Mouse (Mus musculus) heart, adult 2 months (tissue): ENCODE results near the gene Atic. TPM values are rescaled to one million over a fixed set of nuclear protein-coding genes. Genes with fewer than 3 reads are reported as not detected.
A peak's percentile ranks its signal among the peaks of the same experiment; 100 is the strongest.

Source experiments
- DNase-seq, 2 experiments: peaks; one replicate each; pipeline ENCODE4 v3.0.0; 2021
- H3K27ac ChIP-seq: fragments of 200-600 bp; 2 replicates; pipeline ENCODE4 v1.8.1; 2022
- H3K27me3 ChIP-seq: fragments of 200-500 bp; 2 replicates; pipeline ENCODE4 v1.6.1; 2012; ENCODE audit warnings: mild to moderate bottlenecking, low read length, inconsistent platforms, mixed read lengths; ENCODE audit not compliant: control insufficient read depth, insufficient read depth
- H3K36me3 ChIP-seq: fragments of 200-500 bp; 2 replicates; pipeline ENCODE4 v1.6.1; 2012; ENCODE audit warnings: low read length, inconsistent platforms; ENCODE audit not compliant: control insufficient read depth, insufficient read depth
- H3K4me1 ChIP-seq: fragments of 200-500 bp; 2 replicates; pipeline ENCODE4 v1.6.1; 2011; ENCODE audit warnings: low read length; ENCODE audit not compliant: control insufficient read depth, insufficient read depth
- H3K4me3 ChIP-seq: fragments of 200-600 bp; 2 replicates; pipeline ENCODE4 v1.8.1; 2022
- H3K79me2 ChIP-seq: fragments of 200-500 bp; replicated peaks from 2 replicates; pipeline ENCODE4 v1.6.1; 2012; ENCODE audit warnings: mild to moderate bottlenecking, inconsistent platforms, low read length, moderate library complexity, mixed read lengths; ENCODE audit not compliant: control insufficient read depth, insufficient read depth
- H3K9ac ChIP-seq: fragments of 200-500 bp; 2 replicates; pipeline ENCODE4 v1.6.1; 2012; ENCODE audit warnings: low read depth, mild to moderate bottlenecking, control low read depth, inconsistent platforms, low read length, mixed read lengths
- CTCF ChIP-seq: fragments of 200-600 bp; IDR thresholded peaks from 2 replicates; pipeline ENCODE4 v1.8.1; 2022; ENCODE audit warnings: antibody characterized with exemption, mild to moderate bottlenecking, moderate library complexity
- EP300 ChIP-seq: fragments of 200-500 bp; IDR thresholded peaks from 2 replicates; pipeline ENCODE4 v1.6.1; 2011; ENCODE audit warnings: low read depth, low read length, control low read depth; ENCODE audit not compliant: insufficient read depth
- POLR2A ChIP-seq: fragments of 200-500 bp; IDR thresholded peaks from 2 replicates; pipeline ENCODE4 v1.6.1; 2011; ENCODE audit warnings: mild to moderate bottlenecking, low read depth, low read length, control low read depth; ENCODE audit not compliant: insufficient read depth
- WGBS: fragments of 180-500 bp; shearing (Covaris S2); methylation state at CpG from one replicate; pipeline ENCODE4 v1.1.7; 2018; 5-methylcytosine and 5-hydroxymethylcytosine counted together
- intact Hi-C: fragments of 180-260 bp; cut with DNase I; formaldehyde crosslinking; loops from one replicate; pipeline ENCODE4 v1.15.1; 2025
- long read RNA-seq: library from polyadenylated mRNA; stranded (forward); transcript quantifications from one replicate; pipeline ENCODE4 v2.0.0, GENCODE M21; 2021
- polyA plus RNA-seq: library from polyadenylated mRNA; depleted of rRNA; stranded (reverse); fragments of >200 nt; gene quantifications from 2 replicates; pipeline ENCODE4 v1.2.3, GENCODE M21; 2012; rRNA removed
- total RNA-seq, 2 experiments: library from RNA; stranded (reverse); gene quantifications; 2 replicates each; pipeline ENCODE4 v1.2.3; 2021

The Atic gene
- total RNA-seq, result 10 to 100 TPM; 21.5 to 23.3 TPM
- 15.3 and 21.8 TPM in 2 replicates for polyA plus RNA-seq
- long read RNA-seq, transcript Atic-201 (16 exons, 2,845 nt), result major isoform, 7 of 10 reads
- long read RNA-seq, partial matches to known transcripts, result 1 of 10 reads
- long read RNA-seq, other reads (novel, unspliced or antisense), result 2 of 10 reads

GRCm38 (mm10) chr1:71556688-71557612, at the start of gene Atic:
TSS of gene Atic (plus strand) at chr1:71557150.
- peak within 1 kb of the TSS; percentile 93 for H3K9ac ChIP-seq

GRCm38 (mm10) chr1:71507251-71507650, 49.7 kb upstream of the Atic start:
- H3K36me3 ChIP-seq, result no peaks in the 10 kb centered on the region
- WGBS, result 53% methylated on average over 9 of the region's 9 CpGs

More at GRCm38 (mm10) chr1:71556688-71557612, at the start of gene Atic:
- peak; percentile 92 to 95 for DNase-seq
- Histone ChIP-seq H3K79me2 (no peaks in the 10 kb centered on the region; the same call in 1 of the 2 replicates), H3K4me3 (peak within 1 kb of the TSS; percentile 81), H3K27ac (peak within 1 kb of the TSS; percentile 71), H3K36me3 (peaks cover 5% of the 10 kb centered on the region), H3K27me3 (no peaks in the 10 kb centered on the region), H3K4me1 (peaks cover 5% of the 10 kb centered on the region)
- 2% methylated on average over 55 of the region's 55 CpGs for WGBS
- peak; percentile 40 for TF ChIP-seq POLR2A
- TF ChIP-seq CTCF, result peak; percentile 7; the same call in 1 of the 2 replicates
- 0 out of 2 replicates have a peak, but pooled peaks have one; percentile 48 for TF ChIP-seq EP300
- intact Hi-C loops, result loop anchor here (10.0 kb wide), 1 partner anchor 452 kb away; the partner anchor contains the start of gene Bard1

DNA sequence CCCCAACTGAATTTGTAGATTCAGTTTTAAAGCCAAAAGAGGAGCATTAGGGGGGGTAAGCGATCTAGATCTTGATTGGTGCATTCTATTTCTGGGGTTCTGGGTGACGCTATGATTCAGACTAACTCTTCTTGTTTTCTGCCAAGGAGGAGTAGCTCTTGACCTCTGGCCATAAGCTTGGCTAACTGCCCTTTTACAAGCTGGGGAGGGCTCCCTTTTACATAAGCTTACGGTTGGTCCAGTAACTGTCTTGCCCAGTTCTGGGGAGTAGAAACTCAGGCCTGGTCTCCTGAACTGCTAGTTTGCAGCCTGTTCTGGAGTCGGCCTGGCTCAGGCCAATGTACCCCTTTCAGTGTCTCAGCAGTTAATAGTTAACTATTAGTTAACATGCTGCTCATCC, 41.9 kb upstream of the Atic start:
- DNase-seq, result no peak
- no peaks in the 10 kb centered on the region for H3K27me3 ChIP-seq
- no peak overlapping the region for H3K27ac ChIP-seq
- H3K79me2 ChIP-seq, result no peaks in the 10 kb centered on the region
- H3K4me3 ChIP-seq, result no peak overlapping the region
- intact Hi-C loops, result no loop called here
- H3K36me3 ChIP-seq, result no peaks in the 10 kb centered on the region
- H3K4me1 ChIP-seq, result no peaks in the 10 kb centered on the region
- H3K9ac ChIP-seq, result no peak overlapping the region
- WGBS, result 60% methylated on average over 4 of the region's 4 CpGs
- TF ChIP-seq CTCF, result no peak
- no peak for TF ChIP-seq POLR2A
- no peak for TF ChIP-seq EP300

More at GRCm38 (mm10) chr1:71507251-71507650, 49.7 kb upstream of the Atic start:
- intact Hi-C loops, result loop anchor here (10.0 kb wide), 1 partner anchor 618 kb away; no protein-coding TSS in a partner anchor
- TF ChIP-seq CTCF (no peak), EP300 (no peak), POLR2A (no peak)
- Histone ChIP-seq H3K79me2 (no peaks in the 10 kb centered on the region), H3K27me3 (no peaks in the 10 kb centered on the region), H3K9ac (no peak overlapping the region), H3K27ac (no peak overlapping the region), H3K4me1 (no peaks in the 10 kb centered on the region), H3K4me3 (no peak overlapping the region)
- no peak for DNase-seq

DNA sequence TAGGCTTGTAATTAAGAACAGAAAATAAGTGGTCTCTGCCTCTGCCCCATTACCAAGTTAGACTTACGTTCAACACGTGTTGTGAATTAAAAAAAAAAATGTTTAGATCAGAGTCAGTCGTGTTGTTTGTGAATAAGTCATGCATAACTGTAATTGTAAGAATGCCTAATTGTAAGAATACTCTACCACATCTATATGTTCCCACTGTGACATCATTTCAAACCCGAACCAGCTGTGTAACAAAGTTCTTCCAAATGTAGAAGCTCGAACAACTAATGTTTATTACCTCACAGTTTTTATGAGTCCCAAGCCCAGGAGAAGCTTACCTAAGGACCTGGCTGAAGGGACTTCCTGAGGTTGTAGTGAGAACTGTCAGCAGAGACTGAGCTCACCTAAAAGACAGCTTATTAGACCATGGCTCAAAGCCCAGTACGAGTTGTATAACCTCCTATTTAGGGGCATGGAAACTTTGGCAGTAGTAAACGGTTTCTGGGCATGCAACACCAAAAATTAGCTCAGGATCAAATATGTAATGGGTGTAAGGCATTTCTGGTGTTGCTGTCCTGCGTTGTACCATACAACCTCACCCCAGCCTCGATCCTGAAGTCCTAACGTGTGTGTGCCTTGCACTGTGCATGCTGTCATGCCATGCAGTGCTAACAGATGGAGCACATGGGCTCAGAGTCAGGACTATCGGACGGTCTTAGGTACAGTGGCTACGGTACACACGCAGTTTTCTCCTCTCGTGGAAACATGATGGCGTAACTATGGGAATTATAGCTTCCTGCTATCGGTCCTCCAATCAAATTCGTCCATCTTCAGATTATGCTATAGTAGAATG, 27.9 kb upstream of the Atic start:
- Histone ChIP-seq H3K4me3 (no peak overlapping the region), H3K27ac (no peak overlapping the region), H3K36me3 (no peaks in the 10 kb centered on the region), H3K4me1 (peaks cover 3% of the 10 kb centered on the region), H3K27me3 (no peaks in the 10 kb centered on the region), H3K79me2 (no peaks in the 10 kb centered on the region), H3K9ac (no peak overlapping the region)
- 78% methylated on average over 18 of the region's 18 CpGs for WGBS
- intact Hi-C loops, result no loop called here
- TF ChIP-seq POLR2A (no peak), EP300 (no peak), CTCF (no peak)
- no peak for DNase-seq

- no peak for DNase-seq
- Histone ChIP-seq H3K4me3 (no peak overlapping the region), H3K4me1 (peaks cover 3% of the 10 kb centered on the region), H3K27me3 (no peaks in the 10 kb centered on the region), H3K9ac (no peak overlapping the region), H3K27ac (no peak overlapping the region), H3K36me3 (no peaks in the 10 kb centered on the region), H3K79me2 (no peaks in the 10 kb centered on the region)
- intact Hi-C loops, result no loop called here
- TF ChIP-seq POLR2A (no peak), EP300 (no peak), CTCF (no peak)
- WGBS, result 71% methylated on average over 2 of the region's 2 CpGs
Measured at GRCm38 (mm10) chr1:71530779-71531178, 26.2 kb upstream of the Atic start.
